11 mouse cellular contexts compared by ENCODE assay signal in the genomic region with DNA sequence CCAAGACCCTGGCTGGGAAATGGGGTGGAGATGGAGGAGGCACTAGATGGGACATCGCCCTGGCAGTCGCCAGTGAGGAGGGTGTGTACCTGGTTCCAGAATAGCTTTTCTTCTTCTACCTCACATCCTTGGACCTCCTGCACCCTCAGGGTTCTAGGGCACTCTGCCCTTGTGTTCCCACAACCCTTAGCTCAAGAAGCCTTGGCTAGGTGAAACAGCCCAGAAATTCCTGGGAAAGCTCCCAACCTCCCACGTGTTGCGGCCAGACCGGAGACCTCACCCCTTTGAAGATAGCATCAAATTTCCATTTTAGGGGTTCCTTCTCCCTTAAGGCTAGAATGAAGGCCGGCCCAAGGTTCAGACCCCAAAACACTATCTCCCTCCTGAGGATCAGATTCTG. TPM values are rescaled to one million over a fixed set of nuclear protein-coding genes. Genes with fewer than 3 reads are reported as not detected.
DNase-seq lines count a peak whose midpoint lies in the region; ATAC-seq and TF ChIP-seq lines count a peak whose summit lies in the region.
"Had no signal": no experiment of that assay in that cellular context is flagged by ENCODE, and none has a peak within 500 bp of the region (broad histone marks: within the 10 kb centered on the region; RNA-seq: fewer than 3 reads in every experiment).

No protein-coding gene starts in this region.

- TF ChIP-seq POLR2A in limb, embryonic 14.5 days (IDR thresholded peaks at IDR 0.05; ENCODE audit: borderline replicate concordance, extremely low read depth, insufficient read depth, insufficient read length), result no peak

- WGBS in kidney, embryonic 16.5 days, result 18% methylated on average over 6 of the region's 6 CpGs
- WGBS in limb, embryonic 14.5 days, result 37% methylated on average over 6 of the region's 6 CpGs

- peaks cover 40% of the 10 kb centered on the region for H3K27me3 ChIP-seq in kidney, embryonic 16.5 days (ENCODE audit: insufficient read depth, low read length)
- peaks cover 21% of the 10 kb centered on the region for H3K27me3 ChIP-seq in limb, embryonic 14.5 days (ENCODE audit: control insufficient read depth, insufficient read depth, low read length)

- no peak for ATAC-seq in kidney, embryonic 16.5 days (ENCODE audit: low FRiP score, low TSS enrichment)
- no peak for ATAC-seq in limb, embryonic 14.5 days (ENCODE audit: low FRiP score, low read depth)

- peak; percentile 41 for DNase-seq in cerebellum, adult 9-11 months
- DNase-seq in cerebellum, postnatal 25 days, result no peak
- no peak for DNase-seq in kidney, postnatal 4 days
- no peak for DNase-seq in ES-E14 (ENCODE audit: low read depth, low spot score)
- no peak for DNase-seq in limb, embryonic 14.5 days (ENCODE audit: low spot score)
- DNase-seq in adrenal gland, adult 2 months, result no peak
- DNase-seq in cerebellum, postnatal 14 days, result no peak
- DNase-seq: cerebellum, adult 11 months; thymus, postnatal 36 days had no signal

- H3K4me3 ChIP-seq in kidney, embryonic 16.5 days (ENCODE audit: low read length), result peak overlapping the region; percentile 45
- H3K4me3 ChIP-seq in ES-E14 (ENCODE audit: insufficient read depth in 1 of 2, low read depth in 1 of 2, low read length in 2 of 2, poor library complexity in 1 of 2, severe bottlenecking in 1 of 2), result peak overlapping the region; percentile 75 to 86
- H3K4me3 ChIP-seq in limb, embryonic 14.5 days (replicated peaks; ENCODE audit: low read length), result peak overlapping the region; percentile 44

- peak overlapping the region; percentile 60 for H3K4me2 ChIP-seq in kidney, embryonic 16.5 days (replicated peaks; ENCODE audit: low read depth, low read length)
- H3K4me2 ChIP-seq in limb, embryonic 14.5 days (replicated peaks; ENCODE audit: low read depth, low read length, severe bottlenecking), result peak overlapping the region; percentile 57; the same call in 1 of the 2 replicates

- in situ Hi-C loops in ES-E14 (cut with MboI; ENCODE audit: low sequenced_read_pairs in 2 of 2, unreplicated experiment in 2 of 2), result no loop called here

- no peaks in the 10 kb centered on the region for H3K36me3 ChIP-seq in kidney, embryonic 16.5 days (ENCODE audit: insufficient read depth, low read length)
- H3K36me3 ChIP-seq in ES-E14 (ENCODE audit: control insufficient read depth, insufficient read depth, low read length, poor library complexity, severe bottlenecking), result no peaks in the 10 kb centered on the region
- no peaks in the 10 kb centered on the region for H3K36me3 ChIP-seq in limb, embryonic 14.5 days (ENCODE audit: control insufficient read depth, insufficient read depth, low read length)

- peaks cover 20% of the 10 kb centered on the region for H3K4me1 ChIP-seq in kidney, embryonic 16.5 days (ENCODE audit: insufficient read depth, low read length)
- H3K4me1 ChIP-seq in ES-E14 (ENCODE audit: control insufficient read depth in 2 of 2, insufficient read depth in 2 of 2, low read length in 2 of 2, poor library complexity in 1 of 2), result peaks cover 6 to 27% of the 10 kb centered on the region in 2 experiments
- peaks cover 10% of the 10 kb centered on the region; the same call in 1 of the 2 replicates for H3K4me1 ChIP-seq in limb, embryonic 14.5 days (ENCODE audit: control insufficient read depth, insufficient read depth, low read length)

- peak overlapping the region; percentile 39; the same call in 1 of the 2 replicates for H3K9ac ChIP-seq in kidney, embryonic 16.5 days (replicated peaks; ENCODE audit: low read length)
- H3K9ac ChIP-seq in ES-E14 (ENCODE audit: insufficient read depth, low read depth, low read length, poor library complexity, severe bottlenecking), result no peak overlapping the region
- H3K9ac ChIP-seq in limb, embryonic 14.5 days (ENCODE audit: low read depth, low read length, severe bottlenecking), result peak overlapping the region; percentile 41; the same call in 1 of the 2 replicates

- H3K9me3 ChIP-seq in kidney, embryonic 16.5 days (ENCODE audit: low read length), result no peaks in the 10 kb centered on the region
- H3K9me3 ChIP-seq in ES-E14 (ENCODE audit: control insufficient read depth, insufficient read depth, low read depth, low read length), result no peaks in the 10 kb centered on the region
- H3K9me3 ChIP-seq in limb, embryonic 14.5 days (ENCODE audit: control insufficient read depth, low read length), result no peaks in the 10 kb centered on the region

- H3K27ac ChIP-seq in kidney, embryonic 16.5 days (ENCODE audit: low read length), result no peak overlapping the region
- no peak overlapping the region for H3K27ac ChIP-seq in ES-E14 (ENCODE audit: insufficient read depth, low read depth, low read length, poor library complexity, severe bottlenecking)
- H3K27ac ChIP-seq in limb, embryonic 14.5 days (replicated peaks; ENCODE audit: low read depth, low read length), result no peak overlapping the region
- H3K27ac ChIP-seq: macrophage had no signal

TF ChIP-seq in ES-E14, 5 proteins besides CTCF, POLR2A, EP300 and RAD21:
- TF ChIP-seq HCFC1 (IDR thresholded peaks at IDR 0.05; ENCODE audit: borderline replicate concordance, insufficient read depth, low read length), result no peak
- no peak for TF ChIP-seq ZC3H11A (IDR thresholded peaks at IDR 0.05; ENCODE audit: borderline replicate concordance, low read depth, low read length)
- no peak for TF ChIP-seq MAFK (IDR thresholded peaks at IDR 0.05; ENCODE audit: insufficient read depth, low read depth, low read length)
- no peak for TF ChIP-seq CHD2 (IDR thresholded peaks at IDR 0.05; ENCODE audit: low read depth, low read length)
- TF ChIP-seq ZNF384 (IDR thresholded peaks at IDR 0.05; ENCODE audit: low read depth, low read length), result no peak

RNA-seq across cellular contexts. Expression of gene Tent5b, which starts 0.8 kb away (rescaled TPM):
- polyA plus RNA-seq in kidney, embryonic 16.5 days (2015; fragmentation: Nextera tagmentation; extraction: Ambion mirVana), result 1.6 TPM in 2 replicates
- total RNA-seq in ES-E14 (2012; rRNA removed), result 7.5 and 8.5 TPM in 2 replicates
- polyA plus RNA-seq in limb, embryonic 14.5 days (2012; rRNA removed), result 0.80 and 1.0 TPM in 2 replicates
- 1.4 and 1.7 TPM in 2 replicates for polyA plus RNA-seq in limb, embryonic 14.5 days (2014; fragmentation: Nextera tagmentation; extraction: Ambion mirVana)
- 10 to 100 TPM in 1 of 2 experiments, 1 to 10 TPM in 1; 1.7 to 14.7 TPM for total RNA-seq in adrenal gland, adult 2 months (2021)
- 3.0 and 7.2 TPM in 2 replicates for polyA plus RNA-seq in adrenal gland, adult 2 months (2012; rRNA removed)
- polyA plus RNA-seq: macrophage had no signal

RNA-seq across cellular contexts. Expression of gene Trnp1, which starts 17.6 kb away (rescaled TPM):
- polyA plus RNA-seq in kidney, embryonic 16.5 days (2015; fragmentation: Nextera tagmentation; extraction: Ambion mirVana), result 0.41 and 0.75 TPM in 2 replicates
- total RNA-seq in ES-E14 (2012; rRNA removed), result 0.90 and 0.94 TPM in 2 replicates
- polyA plus RNA-seq in limb, embryonic 14.5 days (2012; rRNA removed), result 5.4 and 7.1 TPM in 2 replicates
- polyA plus RNA-seq in limb, embryonic 14.5 days (2014; fragmentation: Nextera tagmentation; extraction: Ambion mirVana), result 5.0 and 6.1 TPM in 2 replicates
- total RNA-seq in adrenal gland, adult 2 months (2021), result 1 to 10 TPM; 4.4 to 7.5 TPM
- polyA plus RNA-seq in adrenal gland, adult 2 months (2012; rRNA removed), result 7.4 and 11.4 TPM in 2 replicates

RNA-seq across cellular contexts. Expression of gene Kdf1, which starts 38.0 kb away (rescaled TPM):
- polyA plus RNA-seq in kidney, embryonic 16.5 days (2015; fragmentation: Nextera tagmentation; extraction: Ambion mirVana), result 26.9 and 29.6 TPM in 2 replicates
- 3.4 and 4.1 TPM in 2 replicates for total RNA-seq in ES-E14 (2012; rRNA removed)
- polyA plus RNA-seq in limb, embryonic 14.5 days (2012; rRNA removed), result 7.1 and 9.0 TPM in 2 replicates
- 13.5 and 18.8 TPM in 2 replicates for polyA plus RNA-seq in limb, embryonic 14.5 days (2014; fragmentation: Nextera tagmentation; extraction: Ambion mirVana)
- total RNA-seq in adrenal gland, adult 2 months (2021), result 1 to 10 TPM; 1.8 to 2.1 TPM
- polyA plus RNA-seq in adrenal gland, adult 2 months (2012; rRNA removed), result 4.4 and 5.3 TPM in 2 replicates
- polyA plus RNA-seq: macrophage had no signal
